ENCODE assay signal across 36 mouse cellular contexts in the genomic region with DNA sequence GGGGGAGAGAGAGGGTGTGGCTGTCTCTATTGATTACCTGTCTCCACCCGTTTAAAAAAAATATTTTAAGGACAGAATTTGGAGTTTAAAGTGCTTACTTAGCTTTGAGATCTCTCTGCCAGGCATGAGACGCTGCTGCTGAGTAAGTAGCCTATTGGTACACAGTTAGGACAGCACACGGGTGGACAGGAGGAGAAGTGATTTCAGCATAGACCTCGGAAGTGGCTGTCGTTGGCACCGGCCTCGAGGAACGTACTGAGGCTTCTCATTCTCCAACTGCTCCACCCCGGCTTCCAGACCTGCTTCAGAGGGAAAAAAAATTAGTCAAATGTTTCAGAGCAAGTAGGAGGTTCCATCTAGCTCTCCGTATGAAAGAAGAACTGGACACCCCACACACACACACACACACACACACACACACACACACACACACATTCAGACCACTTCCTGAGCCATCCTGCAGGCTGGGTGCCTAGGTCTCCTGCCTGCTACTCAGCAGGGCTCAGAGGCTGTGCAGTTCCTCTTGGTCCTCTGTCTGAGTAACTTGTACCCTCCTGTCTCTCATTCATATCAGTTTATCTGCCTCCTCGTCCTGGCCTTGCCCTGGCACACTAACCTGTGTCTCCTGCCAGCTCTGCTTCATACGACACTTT. TPM values are rescaled to one million over a fixed set of nuclear protein-coding genes. Genes with fewer than 3 reads are reported as not detected.
DNase-seq lines count a peak whose midpoint lies in the region; ATAC-seq and TF ChIP-seq lines count a peak whose summit lies in the region.
"Had no signal": no experiment of that assay in that cellular context is flagged by ENCODE, and none has a peak within 500 bp of the region (broad histone marks: within the 10 kb centered on the region; RNA-seq: fewer than 3 reads in every experiment).

No protein-coding gene starts in this region.

- H3K4me1 ChIP-seq in E14TG2a.4 (replicated peaks; ENCODE audit: low read depth, low read length), result peaks cover 41% of the 10 kb centered on the region
- H3K4me1 ChIP-seq: hindbrain, embryonic 10.5 days; hindbrain, embryonic 15.5 days; kidney, embryonic 15.5 days; limb, embryonic 12.5 days; neural tube, embryonic 13.5 days; stomach, embryonic 15.5 days had no signal

- peak; percentile 87 for ATAC-seq in granulocyte monocyte progenitor cell, adult 5-6 weeks (replicated peaks; ENCODE audit: poor library complexity, severe bottlenecking)
- ATAC-seq in megakaryocyte-erythroid progenitor cell, adult 5-6 weeks (replicated peaks; ENCODE audit: low FRiP score, low TSS enrichment, poor library complexity, severe bottlenecking), result 0 out of 2 replicates have a peak, but pooled peaks have one; percentile 24
- ATAC-seq: forebrain, embryonic 14.5 days; inflammation-experienced regulatory T-cells, adult 6 months had no signal

- H3K4me3 ChIP-seq in E14TG2a.4 (replicated peaks; ENCODE audit: low read length), result 0 out of 2 replicates have a peak overlapping the region, but pooled peaks have one; percentile 32
- H3K4me3 ChIP-seq: heart, adult 2 months; heart, embryonic 13.5 days; hindbrain, embryonic 10.5 days; hindbrain, embryonic 15.5 days; kidney, embryonic 15.5 days; layer of hippocampus, adult 2 months; left cerebral cortex, adult 2 months; limb, embryonic 12.5 days; liver, embryonic 13.5 days; midbrain, embryonic 12.5 days; neural tube, embryonic 13.5 days; stomach, embryonic 15.5 days had no signal

- peaks cover 35% of the 10 kb centered on the region for H3K27me3 ChIP-seq in E14TG2a.4 (ENCODE audit: insufficient read depth, low read length)
- H3K27me3 ChIP-seq: heart, embryonic 13.5 days; hindbrain, embryonic 15.5 days; kidney, embryonic 15.5 days; limb, embryonic 12.5 days; liver, embryonic 13.5 days; neural tube, embryonic 13.5 days; stomach, embryonic 15.5 days had no signal

- H3K9me3 ChIP-seq in E14TG2a.4 (ENCODE audit: low read length), result no peaks in the 10 kb centered on the region
- H3K9me3 ChIP-seq: G1E; heart, embryonic 13.5 days; hindbrain, embryonic 10.5 days; hindbrain, embryonic 15.5 days; kidney, embryonic 15.5 days; limb, embryonic 12.5 days; liver, embryonic 13.5 days; midbrain, embryonic 12.5 days; neural tube, embryonic 13.5 days; stomach, embryonic 15.5 days had no signal

- peak; percentile 69 for DNase-seq in 416B (ENCODE audit: low read depth)
- DNase-seq in cerebellum, adult 8-10 months, result no peak
- no peak for DNase-seq in right cerebral cortex, adult 2 months (ENCODE audit: low spot score in 2 of 2)
- DNase-seq in spleen, postnatal 10 days (ENCODE audit: low spot score in 2 of 2), result no peak
- DNase-seq: adrenal gland, postnatal 25 days; B cell, adult 2 months; cerebellum, adult 18-20 months; gastrocnemius, postnatal 36 days; heart, adult 2 months; heart, postnatal 10 days; kidney, adult 18-20 months; kidney, postnatal 36 days; liver, embryonic 13.5 days; lung, embryonic 14.5 days; lung, postnatal 14 days; thymus, postnatal 14 days had no signal

- TF ChIP-seq CTCF in E14TG2a.4 (conservative IDR thresholded peaks at IDR 0.05; ENCODE audit: low read length), result no peak

- no peaks in the 10 kb centered on the region for H3K36me3 ChIP-seq in E14TG2a.4 (ENCODE audit: insufficient read depth, low read length)

RNA-seq across cellular contexts. Expression of gene Arhgef40, which starts 10.8 kb away (rescaled TPM):
- total RNA-seq in granulocyte monocyte progenitor cell, adult 5-6 weeks (2014; fragmentation: Nextera tagmentation), result 8.6 and 14.9 TPM in 2 replicates
- 10.8 and 11.4 TPM in 2 replicates for total RNA-seq in granulocyte monocyte progenitor cell, adult 5-6 weeks (2017)
- total RNA-seq in megakaryocyte-erythroid progenitor cell, adult 5-6 weeks (2014; fragmentation: Nextera tagmentation), result 25.4 and 35.5 TPM in 2 replicates
- 5.1 and 39.4 TPM in 2 replicates for total RNA-seq in megakaryocyte-erythroid progenitor cell, adult 5-6 weeks (2017)

RNA-seq across cellular contexts. Expression of gene Tmem253, which starts 20.1 kb away (rescaled TPM):
- not detected in 2 replicates for total RNA-seq in granulocyte monocyte progenitor cell, adult 5-6 weeks (2014; fragmentation: Nextera tagmentation)
- total RNA-seq in granulocyte monocyte progenitor cell, adult 5-6 weeks (2017), result not detected in 2 replicates
- total RNA-seq in megakaryocyte-erythroid progenitor cell, adult 5-6 weeks (2014; fragmentation: Nextera tagmentation), result not detected in 2 replicates
- total RNA-seq in megakaryocyte-erythroid progenitor cell, adult 5-6 weeks (2017), result not detected in 2 replicates

RNA-seq across cellular contexts. Expression of gene Zfp219, which starts 25.2 kb away (rescaled TPM):
- 11.3 and 20.1 TPM in 2 replicates for total RNA-seq in granulocyte monocyte progenitor cell, adult 5-6 weeks (2014; fragmentation: Nextera tagmentation)
- 13.6 and 17.0 TPM in 2 replicates for total RNA-seq in granulocyte monocyte progenitor cell, adult 5-6 weeks (2017)
- 8.6 and 15.1 TPM in 2 replicates for total RNA-seq in megakaryocyte-erythroid progenitor cell, adult 5-6 weeks (2014; fragmentation: Nextera tagmentation)
- 4.8 and 30.1 TPM in 2 replicates for total RNA-seq in megakaryocyte-erythroid progenitor cell, adult 5-6 weeks (2017)

RNA-seq across cellular contexts. Expression of gene Olfr221, which starts 46.9 kb away (rescaled TPM):
- not detected in 2 replicates for total RNA-seq in granulocyte monocyte progenitor cell, adult 5-6 weeks (2014; fragmentation: Nextera tagmentation)
- total RNA-seq in granulocyte monocyte progenitor cell, adult 5-6 weeks (2017), result not detected in 2 replicates
- not detected in 2 replicates for total RNA-seq in megakaryocyte-erythroid progenitor cell, adult 5-6 weeks (2014; fragmentation: Nextera tagmentation)
- total RNA-seq in megakaryocyte-erythroid progenitor cell, adult 5-6 weeks (2017), result not detected in 2 replicates
- total RNA-seq: adrenal gland, adult 18-20 months; adrenal gland, postnatal 25 days; gastrocnemius, adult 18-20 months; gastrocnemius, postnatal 36 days; heart, adult 2 months; heart, postnatal 10 days; layer of hippocampus, adult 2 months; layer of hippocampus, postnatal 14 days; left cerebral cortex, adult 2 months; left cerebral cortex, postnatal 25 days had no signal
